ENCODE assay signal across 22 mouse cellular contexts in genomic region chr16:30614122-30614521, GRCm38 (mm10).
"Had no signal": no experiment of that assay in that cellular context is flagged by ENCODE, and none has a peak within 500 bp of the region (broad histone marks: within the 10 kb centered on the region; RNA-seq: fewer than 3 reads in every experiment).

No protein-coding gene starts in this region.

- ATAC-seq: liver, embryonic 12.5 days had no signal

- H3K4me3 ChIP-seq: layer of hippocampus, adult 2 months; limb, embryonic 10.5 days; limb, embryonic 13.5 days; liver, embryonic 12.5 days; liver, embryonic 15.5 days; lung, embryonic 15.5 days; megakaryocyte, embryonic 14.5 days; midbrain, embryonic 10.5 days; stomach, embryonic 15.5 days had no signal

- H3K4me2 ChIP-seq: limb, embryonic 13.5 days; liver, embryonic 12.5 days; liver, embryonic 15.5 days; lung, embryonic 15.5 days; stomach, embryonic 15.5 days had no signal

- H3K9me3 ChIP-seq: limb, embryonic 10.5 days; limb, embryonic 13.5 days; liver, embryonic 12.5 days; liver, embryonic 15.5 days; lung, embryonic 15.5 days; megakaryocyte, embryonic 14.5 days; midbrain, embryonic 10.5 days; stomach, embryonic 15.5 days had no signal

- DNase-seq: kidney, adult 11 months; kidney, adult 9 months; kidney, postnatal 25 days; layer of hippocampus, adult 9-11 months; liver; lung, adult 18-20 months; lung, postnatal 10 days; lung, postnatal 36 days; midbrain, embryonic 14.5 days; right cerebral cortex, adult 18-20 months; right cerebral cortex, postnatal 14 days; right cerebral cortex, postnatal 4 days; thymus, postnatal 4 days had no signal

- H3K36me3 ChIP-seq: limb, embryonic 10.5 days; limb, embryonic 13.5 days; liver, embryonic 12.5 days; liver, embryonic 15.5 days; lung, embryonic 15.5 days; midbrain, embryonic 10.5 days; stomach, embryonic 15.5 days had no signal

- H3K27me3 ChIP-seq: limb, embryonic 13.5 days; liver, embryonic 15.5 days; lung, embryonic 15.5 days; stomach, embryonic 15.5 days had no signal

- H3K9ac ChIP-seq: limb, embryonic 13.5 days; liver, embryonic 12.5 days; liver, embryonic 15.5 days; lung, embryonic 15.5 days; stomach, embryonic 15.5 days had no signal

- H3K4me1 ChIP-seq: liver, embryonic 12.5 days; liver, embryonic 15.5 days; lung, embryonic 15.5 days; stomach, embryonic 15.5 days had no signal

- H3K27ac ChIP-seq: layer of hippocampus, adult 2 months; limb, embryonic 10.5 days; limb, embryonic 13.5 days; liver, embryonic 12.5 days; liver, embryonic 15.5 days; lung, embryonic 15.5 days; midbrain, embryonic 10.5 days; stomach, embryonic 15.5 days had no signal
